Mouse (Mus musculus): Measurements from ENCODE around the gene Entpd5. TPM values are rescaled to one million over a fixed set of nuclear protein-coding genes. Genes with fewer than 3 reads are reported as not detected.

Gene Entpd5
- polyA plus RNA-seq (2012; fragmentation: generic; extraction: Trizol), result 1 to 10 TPM in 1 of 2 experiments, under 1 TPM in 1; 0.91 to 3.7 TPM

GRCm38 (mm10) chr12:84408819-84409507 lies at the start of gene Entpd5, which contains the start of gene Bbof1:
Gene Entpd5 (minus strand): TSS chr12:84409029.
Gene Bbof1 (plus strand): TSS chr12:84409071.

DNA sequence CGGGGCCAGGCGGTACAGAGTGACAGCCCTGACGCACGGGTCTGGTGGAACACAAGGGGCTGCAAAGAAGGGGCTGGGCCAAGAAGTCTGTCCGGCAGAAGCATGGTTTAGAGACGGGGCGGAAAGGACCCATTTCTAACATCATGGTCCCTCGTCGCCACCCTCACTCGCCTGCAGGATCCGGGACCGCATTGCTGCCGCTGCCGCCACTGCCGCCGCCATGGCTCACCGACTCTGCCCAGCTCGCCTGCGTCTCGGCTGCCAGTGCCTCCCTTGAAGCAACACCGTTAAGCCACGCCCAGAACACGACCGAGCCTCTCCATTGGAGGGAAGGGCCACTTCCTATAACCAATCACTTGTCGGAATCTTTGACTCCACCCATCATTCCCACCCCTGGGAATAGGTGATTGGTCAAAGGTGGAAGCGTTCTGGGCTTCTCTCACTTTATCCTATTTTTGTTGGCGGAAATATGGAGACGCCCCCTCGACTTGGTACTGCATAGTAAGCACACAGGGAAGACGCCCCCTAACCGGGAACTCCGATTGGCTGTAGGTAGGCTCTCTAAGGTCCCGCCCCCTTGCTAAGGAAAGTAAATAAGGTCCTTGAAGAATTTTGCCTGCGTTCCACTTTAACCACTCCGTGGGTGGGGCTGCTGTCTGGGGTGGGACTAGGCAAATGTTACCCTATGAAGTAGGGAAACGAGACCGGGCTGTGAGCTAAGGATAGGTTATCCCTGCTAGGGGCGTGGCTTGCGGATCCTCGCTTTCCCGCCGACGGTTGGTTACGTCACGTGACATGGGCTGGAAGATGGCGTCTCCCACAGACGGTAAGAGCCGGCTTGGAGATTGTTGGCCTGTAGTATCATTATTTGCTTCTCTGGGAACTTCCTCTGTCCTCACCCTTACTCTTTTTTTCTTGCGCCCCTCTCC lies 42.2 kb upstream of the Entpd5 start, which contains the start of the genes Aldh6a1 and Lin52:
TSS of gene Aldh6a1 (minus strand) at position 287 of the 929 bp plus-strand sequence.
TSS of gene Lin52 (plus strand) at position 705 of the 929 bp plus-strand sequence.

GRCm38 (mm10) chr12:84416834-84417604 lies 8.2 kb upstream of the Entpd5 start, which contains the start of gene Rnf113a2:
Gene Rnf113a2 (plus strand): TSS chr12:84417196.

GRCm38 (mm10) chr12:84361555-84362489 lies 47.0 kb downstream of the Entpd5 start, which contains the start of the genes Coq6 and Fam161b:
Gene Coq6 (plus strand): TSS chr12:84361657.
Gene Fam161b (minus strand): TSS chr12:84361833.

Other genes with a start within 250 kb of the Entpd5 start
- 1 to 10 TPM in 1 of 2 experiments, under 1 TPM in 1; 0.90 to 5.3 TPM for gene Elmsan1, start 190.1 kb downstream of the Entpd5 start, polyA plus RNA-seq (2012; fragmentation: generic; extraction: Trizol)
- under 1 TPM; 0.14 to 0.72 TPM for gene Ptgr2, start 123.8 kb downstream of the Entpd5 start, polyA plus RNA-seq (2012; fragmentation: generic; extraction: Trizol)
- gene Zfp410, start 92.2 kb downstream of the Entpd5 start, polyA plus RNA-seq (2012; fragmentation: generic; extraction: Trizol), result 10 to 100 TPM in 1 of 2 experiments, 1 to 10 TPM in 1; 4.7 to 17.6 TPM
- 10 to 100 TPM; 27.8 to 35.6 TPM for gene Coq6, start 47.4 kb downstream of the Entpd5 start, polyA plus RNA-seq (2012; fragmentation: generic; extraction: Trizol)
- under 1 TPM; 0.07 to 0.90 TPM for gene Fam161b, start 47.2 kb downstream of the Entpd5 start, polyA plus RNA-seq (2012; fragmentation: generic; extraction: Trizol)
- under 1 TPM; 0.02 to 0.41 TPM for gene Bbof1, start within 50 bp of the Entpd5 start, polyA plus RNA-seq (2012; fragmentation: generic; extraction: Trizol)
- 1 to 10 TPM in 1 of 2 experiments, under 1 TPM in 1; 0.15 to 1.2 TPM for gene Rnf113a2, start 8.2 kb upstream of the Entpd5 start, polyA plus RNA-seq (2012; fragmentation: generic; extraction: Trizol)
- 1 to 10 TPM in 1 of 2 experiments, under 1 TPM in 1; 0.15 to 7.4 TPM for gene Aldh6a1, start 42.0 kb upstream of the Entpd5 start, polyA plus RNA-seq (2012; fragmentation: generic; extraction: Trizol)
- 1 to 10 TPM in 1 of 2 experiments, under 1 TPM in 1; 0.30 to 2.5 TPM for gene Lin52, start 42.4 kb upstream of the Entpd5 start, polyA plus RNA-seq (2012; fragmentation: generic; extraction: Trizol)
- gene Vsx2, start 160.7 kb upstream of the Entpd5 start, polyA plus RNA-seq (2012; fragmentation: generic; extraction: Trizol), result under 1 TPM in 1 of 2 experiments, not detected in 1; 0.01 TPM
- 10 to 100 TPM in 1 of 2 experiments, 1 to 10 TPM in 1; 4.1 to 12.5 TPM for gene Abcd4, start 208.4 kb upstream of the Entpd5 start, polyA plus RNA-seq (2012; fragmentation: generic; extraction: Trizol)
- gene Vrtn, start 232.0 kb upstream of the Entpd5 start, polyA plus RNA-seq (2012; fragmentation: generic; extraction: Trizol), result not detected

Data from C3H10T1/2 (cell line).